Mouse (Mus musculus): ENCODE measurements around the gene Oit1. TPM values are rescaled to one million over a fixed set of nuclear protein-coding genes. Genes with fewer than 3 reads are reported as not detected.
A peak's percentile ranks its signal among the peaks of the same experiment; 100 is the strongest.

The Oit1 gene
- polyA plus RNA-seq, 1 experiment from 2014 or later, result 0.12 TPM

DNA sequence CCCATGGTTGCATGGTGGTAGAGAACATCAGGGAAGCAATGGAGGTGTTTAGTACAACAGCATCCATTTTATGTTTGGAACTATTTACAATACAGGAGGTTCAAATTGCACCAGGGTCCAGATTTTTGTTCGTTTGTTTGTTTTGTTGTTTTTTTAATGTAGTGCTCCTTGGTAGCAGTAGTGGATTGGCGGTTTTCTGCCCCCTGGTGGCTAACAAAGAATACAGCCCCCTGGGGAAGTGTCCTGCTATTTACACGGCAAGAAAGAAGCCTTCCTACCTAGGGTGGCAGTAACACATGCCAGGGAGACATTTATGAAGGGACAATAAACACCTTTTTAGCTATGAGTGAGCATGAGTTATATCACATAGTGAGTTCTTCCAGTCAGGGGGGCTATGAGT is 64.0 kb downstream of the Oit1 start:
- Histone ChIP-seq H3K36me3 (no peaks in the 10 kb centered on the region), H3K4me2 (no peak overlapping the region), H3K27ac (no peak overlapping the region), H3K9me3 (no peaks in the 10 kb centered on the region), H3K4me1 (peaks cover 19% of the 10 kb centered on the region), H3K9ac (no peak overlapping the region), H3K27me3 (peaks cover 39% of the 10 kb centered on the region), H3K4me3 (no peak overlapping the region)
- no peak for ATAC-seq (ENCODE audit: insufficient number of reproducible peaks, low FRiP score, low TSS enrichment, low read depth)
- WGBS, result 18% methylated on average over 3 of the region's 3 CpGs

DNA sequence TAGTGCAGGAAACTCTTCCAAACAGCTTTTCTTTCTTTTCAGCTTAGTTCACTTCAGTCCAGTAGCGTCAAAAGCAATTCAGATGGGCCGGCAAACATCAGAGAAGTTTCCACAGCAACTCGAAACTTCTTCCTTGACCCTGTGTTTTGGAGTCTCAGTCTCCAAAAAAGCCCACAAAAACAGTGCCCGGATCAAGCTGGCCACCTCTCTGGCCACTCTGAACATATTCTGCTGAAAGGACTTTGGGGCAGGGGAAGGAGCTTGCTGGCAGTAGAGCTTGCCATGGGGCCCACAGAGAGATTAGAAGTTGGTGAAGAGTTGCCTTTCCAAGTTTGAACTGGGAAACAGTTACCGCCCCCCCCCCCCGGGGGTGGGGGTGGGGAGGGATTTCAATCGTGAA is 64.7 kb downstream of the Oit1 start:
- no peak overlapping the region for H3K4me3 ChIP-seq
- H3K27ac ChIP-seq, result no peak overlapping the region
- H3K36me3 ChIP-seq, result no peaks in the 10 kb centered on the region
- H3K4me2 ChIP-seq, result no peak overlapping the region
- no peak overlapping the region for H3K9ac ChIP-seq
- no peaks in the 10 kb centered on the region for H3K9me3 ChIP-seq
- peaks cover 22% of the 10 kb centered on the region for H3K4me1 ChIP-seq
- 35% methylated on average over 7 of the region's 7 CpGs for WGBS
- H3K27me3 ChIP-seq, result peaks cover 39% of the 10 kb centered on the region
- ATAC-seq (ENCODE audit: insufficient number of reproducible peaks, low FRiP score, low TSS enrichment, low read depth), result no peak

DNA sequence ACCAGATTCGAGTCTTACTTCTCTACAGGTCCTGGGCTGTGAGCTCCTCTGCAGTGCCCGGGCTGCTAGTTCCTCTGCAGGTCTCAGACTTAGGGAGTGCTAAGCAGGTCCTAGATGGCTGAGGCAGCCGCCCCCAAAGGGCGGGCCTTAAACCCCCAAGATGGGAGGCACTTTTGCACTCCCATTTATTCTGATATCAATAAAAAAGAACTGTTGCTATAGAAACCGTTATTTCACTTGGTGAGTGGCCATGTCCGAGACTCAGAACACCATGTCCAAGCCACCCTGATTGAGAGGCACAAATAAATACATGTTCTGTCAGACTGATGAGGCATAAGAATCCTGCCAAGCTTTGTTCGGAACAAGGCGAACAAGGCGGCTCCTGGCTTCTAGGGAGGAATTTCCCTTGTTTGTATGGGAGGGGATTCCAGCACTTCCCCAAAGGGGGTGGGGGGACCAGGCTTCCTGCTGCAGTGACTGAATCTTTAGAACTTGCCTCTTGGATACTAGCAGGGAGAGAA is 68.9 kb downstream of the Oit1 start:
- H3K9ac ChIP-seq, result no peak overlapping the region
- no peak overlapping the region for H3K27ac ChIP-seq
- peaks cover 9% of the 10 kb centered on the region for H3K4me1 ChIP-seq
- WGBS, result 10% methylated on average over 9 of the region's 9 CpGs
- no peaks in the 10 kb centered on the region for H3K9me3 ChIP-seq
- no peaks in the 10 kb centered on the region for H3K27me3 ChIP-seq
- H3K4me3 ChIP-seq, result no peak overlapping the region
- H3K4me2 ChIP-seq, result no peak overlapping the region
- no peaks in the 10 kb centered on the region for H3K36me3 ChIP-seq
- ATAC-seq (ENCODE audit: insufficient number of reproducible peaks, low FRiP score, low TSS enrichment, low read depth), result 0 out of 2 replicates have a peak, but pooled peaks have one; percentile 36

DNA sequence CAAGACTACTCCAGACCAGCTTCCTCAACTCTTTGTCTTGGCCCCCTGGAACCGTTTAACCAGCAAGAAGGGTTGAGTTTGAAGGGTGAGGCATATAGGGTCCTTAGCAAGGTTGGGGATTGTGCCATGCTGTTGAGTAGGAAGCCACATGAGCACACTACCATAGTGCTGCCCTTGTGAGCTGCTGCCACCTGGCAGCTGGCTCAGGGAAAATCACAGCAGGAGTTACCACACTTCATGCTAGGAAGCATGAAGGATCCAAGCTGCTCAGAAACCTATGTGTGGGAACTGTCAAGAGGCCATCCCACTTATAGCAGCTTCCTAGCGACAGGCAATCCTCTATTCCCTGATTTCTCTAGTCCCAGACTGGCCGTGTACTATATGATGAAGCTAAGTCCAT is 69.9 kb downstream of the Oit1 start:
- 64% methylated on average over 3 of the region's 3 CpGs for WGBS
- Histone ChIP-seq H3K9ac (no peak overlapping the region), H3K4me2 (no peak overlapping the region), H3K9me3 (no peaks in the 10 kb centered on the region), H3K27me3 (no peaks in the 10 kb centered on the region), H3K36me3 (no peaks in the 10 kb centered on the region), H3K27ac (no peak overlapping the region), H3K4me3 (no peak overlapping the region), H3K4me1 (peaks cover 9% of the 10 kb centered on the region)
- ATAC-seq (ENCODE audit: insufficient number of reproducible peaks, low FRiP score, low TSS enrichment, low read depth), result no peak

DNA sequence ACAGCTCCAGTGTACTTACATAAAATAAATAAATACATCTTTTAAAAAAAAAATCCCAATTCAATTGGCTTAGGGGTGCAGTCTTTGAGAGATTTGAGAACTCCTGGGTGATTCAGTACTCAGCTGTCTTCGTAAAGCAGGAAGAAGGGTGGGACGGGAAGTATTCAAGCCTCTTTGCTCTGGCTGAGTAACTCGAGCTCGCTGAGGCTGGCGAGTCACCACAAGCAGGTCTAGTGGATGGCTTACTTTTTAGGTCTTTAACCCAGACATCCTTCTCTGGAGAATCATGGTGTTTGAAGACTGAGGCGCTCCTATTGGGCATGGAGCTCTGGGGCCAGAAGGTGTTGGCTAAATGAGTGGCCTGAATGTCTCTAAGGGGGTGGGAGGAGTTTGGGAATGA is 71.7 kb downstream of the Oit1 start:
- H3K4me1 ChIP-seq, result peaks cover 9% of the 10 kb centered on the region
- no peak overlapping the region for H3K4me2 ChIP-seq
- no peak overlapping the region for H3K9ac ChIP-seq
- WGBS, result 67% methylated on average over 6 of the region's 6 CpGs
- no peak overlapping the region for H3K27ac ChIP-seq
- H3K27me3 ChIP-seq, result no peaks in the 10 kb centered on the region
- no peak for ATAC-seq (ENCODE audit: insufficient number of reproducible peaks, low FRiP score, low TSS enrichment, low read depth)
- H3K36me3 ChIP-seq, result no peaks in the 10 kb centered on the region
- H3K4me3 ChIP-seq, result no peak overlapping the region
- H3K9me3 ChIP-seq, result no peaks in the 10 kb centered on the region

DNA sequence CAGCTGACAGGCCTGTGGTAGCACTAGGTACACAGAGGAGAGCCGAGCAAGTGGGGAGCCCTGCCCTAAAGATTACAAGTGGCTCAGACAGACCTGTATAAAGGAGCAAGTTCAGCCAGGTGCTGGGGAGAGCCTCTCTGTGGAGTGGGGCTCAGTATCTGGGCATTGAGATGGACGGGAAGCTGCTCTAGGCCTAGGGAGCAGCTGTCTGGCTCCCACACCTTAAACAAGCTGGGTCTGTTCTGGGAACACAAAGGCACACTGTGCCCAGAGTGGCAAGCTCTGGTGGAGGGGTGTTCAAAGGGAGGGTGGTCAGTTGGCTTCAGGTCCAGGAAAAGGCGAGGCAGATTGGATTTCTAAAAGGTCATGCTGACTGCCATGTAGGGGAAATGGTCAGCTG is 73.5 kb downstream of the Oit1 start:
- Histone ChIP-seq H3K36me3 (no peaks in the 10 kb centered on the region), H3K9me3 (no peaks in the 10 kb centered on the region), H3K4me1 (peaks cover 9% of the 10 kb centered on the region), H3K4me3 (no peak overlapping the region), H3K4me2 (no peak overlapping the region), H3K27me3 (no peaks in the 10 kb centered on the region), H3K27ac (no peak overlapping the region), H3K9ac (no peak overlapping the region)
- no peak for ATAC-seq (ENCODE audit: insufficient number of reproducible peaks, low FRiP score, low TSS enrichment, low read depth)
- 59% methylated on average over 3 of the region's 3 CpGs for WGBS

DNA sequence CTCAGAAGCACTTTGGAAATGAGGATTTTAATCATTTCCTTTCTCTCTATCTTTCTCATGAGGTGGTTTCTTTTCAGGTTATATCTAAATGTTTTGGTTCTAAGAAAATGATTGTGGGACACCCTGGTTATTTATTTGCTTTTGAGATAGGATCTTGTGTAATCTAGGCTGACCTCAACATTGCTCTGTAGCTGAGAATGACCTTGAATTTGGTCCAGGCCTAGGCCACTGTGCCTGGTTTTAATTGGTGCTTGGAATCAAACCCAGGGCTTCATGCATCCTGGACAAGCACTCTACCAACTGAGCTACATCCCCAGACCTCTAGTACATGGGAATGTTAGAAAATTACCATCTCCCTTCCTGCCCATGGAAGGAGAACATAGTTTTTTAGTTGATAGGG is 74.5 kb downstream of the Oit1 start:
- Histone ChIP-seq H3K9me3 (no peaks in the 10 kb centered on the region), H3K4me3 (no peak overlapping the region), H3K36me3 (no peaks in the 10 kb centered on the region), H3K4me2 (no peak overlapping the region), H3K9ac (no peak overlapping the region), H3K27me3 (no peaks in the 10 kb centered on the region), H3K27ac (no peak overlapping the region), H3K4me1 (peaks cover 5% of the 10 kb centered on the region; the same call in 1 of the 2 replicates)
- ATAC-seq (ENCODE audit: insufficient number of reproducible peaks, low FRiP score, low TSS enrichment, low read depth), result no peak

DNA sequence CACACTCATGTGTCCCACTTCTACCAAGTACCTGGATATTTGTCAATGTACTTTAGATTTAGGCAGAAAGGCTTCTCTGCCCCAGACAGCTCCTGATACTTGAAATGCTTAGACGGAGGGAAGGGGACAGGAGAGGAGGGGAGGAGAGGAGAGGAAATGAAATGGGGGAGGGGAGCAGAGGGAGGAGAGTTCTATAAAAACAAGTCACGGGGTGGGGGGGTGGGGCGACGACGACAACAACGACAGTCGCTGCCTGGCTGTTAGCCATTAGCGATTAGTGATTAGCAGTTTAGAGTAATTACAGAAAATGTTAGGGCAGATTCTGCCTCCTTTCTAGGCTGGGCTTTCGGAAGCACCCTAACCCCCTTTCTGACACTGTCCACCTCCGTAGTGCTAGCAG is 75.9 kb downstream of the Oit1 start:
- H3K36me3 ChIP-seq, result no peaks in the 10 kb centered on the region
- ATAC-seq (ENCODE audit: insufficient number of reproducible peaks, low FRiP score, low TSS enrichment, low read depth), result no peak
- no peak overlapping the region for H3K9ac ChIP-seq
- no peaks in the 10 kb centered on the region for H3K9me3 ChIP-seq
- H3K4me1 ChIP-seq, result peaks cover 15% of the 10 kb centered on the region
- no peak overlapping the region for H3K27ac ChIP-seq
- H3K4me2 ChIP-seq, result no peak overlapping the region
- H3K27me3 ChIP-seq, result no peaks in the 10 kb centered on the region
- 14% methylated on average over 10 of the region's 10 CpGs for WGBS
- no peak overlapping the region for H3K4me3 ChIP-seq

DNA sequence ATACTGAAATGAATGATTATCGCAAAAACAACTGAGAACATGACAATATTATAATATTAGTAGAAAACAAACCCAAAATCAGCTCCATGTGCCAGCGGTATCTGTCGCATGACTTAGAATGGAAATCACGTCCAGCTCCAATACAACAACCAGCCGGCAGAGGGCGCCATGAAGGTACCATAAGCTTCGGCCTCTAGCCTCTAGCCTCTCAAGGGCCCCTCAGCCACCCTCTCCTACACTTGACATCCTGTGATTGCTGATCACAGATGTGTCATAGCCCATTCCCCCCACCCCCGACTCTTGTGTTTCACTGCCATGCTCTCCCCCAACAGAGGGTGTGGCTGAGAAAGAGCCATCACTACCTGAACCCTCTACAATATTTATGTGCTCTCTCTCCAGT is 78.3 kb downstream of the Oit1 start:
- Histone ChIP-seq H3K4me2 (no peak overlapping the region), H3K9me3 (no peaks in the 10 kb centered on the region), H3K27ac (no peak overlapping the region), H3K36me3 (no peaks in the 10 kb centered on the region), H3K27me3 (no peaks in the 10 kb centered on the region), H3K4me1 (peaks cover 17% of the 10 kb centered on the region), H3K4me3 (no peak overlapping the region), H3K9ac (no peak overlapping the region)
- 28% methylated on average over 8 of the region's 8 CpGs for WGBS
- ATAC-seq (ENCODE audit: insufficient number of reproducible peaks, low FRiP score, low TSS enrichment, low read depth), result no peak

Other genes with a start within 250 kb of the Oit1 start
- gene Pdhb, start 205.7 kb downstream of the Oit1 start, polyA plus RNA-seq (2015; fragmentation: Nextera tagmentation; extraction: Ambion mirVana), result 171 and 200 TPM in 2 replicates
- 8.9 and 11.2 TPM in 2 replicates for gene Kctd6, start 164.6 kb downstream of the Oit1 start, polyA plus RNA-seq (2015; fragmentation: Nextera tagmentation; extraction: Ambion mirVana)
- gene Acox2, start 119.4 kb downstream of the Oit1 start, polyA plus RNA-seq (2015; fragmentation: Nextera tagmentation; extraction: Ambion mirVana), result 0.16 and 0.70 TPM in 2 replicates
- gene Fam107a, start 60.7 kb downstream of the Oit1 start, polyA plus RNA-seq (2015; fragmentation: Nextera tagmentation; extraction: Ambion mirVana), result 0.51 TPM in 2 replicates

Data from limb, embryonic 15.5 days (tissue).